Mouse (Mus musculus) embryonic facial prominence, embryonic 10.5 days (tissue): Measurements from ENCODE around the gene Fgfr2. TPM values are rescaled to one million over a fixed set of nuclear protein-coding genes. Genes with fewer than 3 reads are reported as not detected.
A peak's percentile ranks its signal among the peaks of the same experiment; 100 is the strongest.
"Not testable (repeated sequence)": the region's sequence is repeated elsewhere in the genome, so short reads cannot be mapped to it uniquely, and the experiment has no call there.

Experiments used
- DNase-seq: peaks from one replicate; pipeline ENCODE4 v3.0.0-alpha.2; 2017; ENCODE audit warnings: low spot score
- H3K27ac ChIP-seq: fragments of 300-500 bp; sonication (generic); replicated peaks from 2 replicates; pipeline ENCODE4 v1.5.1; 2016; ENCODE audit warnings: mild to moderate bottlenecking
- H3K27me3 ChIP-seq: fragments of 300-500 bp; sonication (generic); replicated peaks from 2 replicates; pipeline ENCODE4 v1.6.1; 2016; ENCODE audit warnings: low read depth, mild to moderate bottlenecking; ENCODE audit not compliant: poor library complexity, severe bottlenecking
- H3K36me3 ChIP-seq: fragments of 300-500 bp; sonication (generic); replicated peaks from 2 replicates; pipeline ENCODE4 v1.6.1; 2016; ENCODE audit warnings: mild to moderate bottlenecking, moderate library complexity
- H3K4me1 ChIP-seq: fragments of 300-500 bp; sonication (generic); 2 replicates; pipeline ENCODE4 v1.6.1; 2016
- H3K4me3 ChIP-seq: fragments of 300-500 bp; sonication (generic); 2 replicates; pipeline ENCODE4 v1.5.1; 2016; ENCODE audit warnings: mild to moderate bottlenecking, moderate library complexity
- H3K9me3 ChIP-seq: fragments of 300-500 bp; sonication (generic); 2 replicates; pipeline ENCODE4 v1.6.1; 2016; ENCODE audit warnings: mild to moderate bottlenecking
- WGBS: fragments of 180-500 bp; shearing (Covaris S2); methylation state at CpG from one replicate; pipeline ENCODE4 v1.1.7; 2016; 5-methylcytosine and 5-hydroxymethylcytosine counted together
- polyA plus RNA-seq: library from polyadenylated mRNA; unstranded; fragments of >200 nt; fragmentation: Nextera tagmentation; extraction: Ambion mirVana; gene quantifications from 2 replicates; pipeline ENCODE4 v1.2.1, GENCODE M21; 2016

The Fgfr2 gene
- polyA plus RNA-seq, 1 experiment from 2014 or later: 74.3 TPM

DNA sequence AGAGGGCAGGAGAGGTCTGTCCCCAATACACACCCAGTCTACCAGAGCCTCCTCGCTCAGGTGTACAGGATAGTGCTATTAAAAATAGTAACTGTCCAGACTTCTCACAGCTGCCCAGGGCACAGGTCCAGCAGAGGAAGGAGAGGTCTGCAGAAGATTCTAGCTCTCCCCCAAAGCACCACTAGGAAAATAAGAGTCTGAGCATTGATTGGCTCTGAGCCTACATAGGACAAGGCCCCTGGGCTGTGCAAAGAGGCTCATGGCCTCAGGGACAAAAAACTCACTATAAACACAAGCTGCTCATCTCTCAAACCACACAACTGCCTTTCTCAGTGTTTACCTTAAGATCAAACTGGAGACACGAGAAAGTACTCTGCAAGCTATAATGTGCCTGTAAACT is 679.4 kb downstream of the Fgfr2 start:
- H3K27me3 ChIP-seq: peaks cover 6% of the 10 kb centered on the region; the same call in 1 of the 2 replicates
- H3K27ac ChIP-seq: no peak overlapping the region
- no peak for DNase-seq
- H3K36me3 ChIP-seq: no peaks in the 10 kb centered on the region
- no peaks in the 10 kb centered on the region; the same call in 1 of the 2 replicates for H3K4me1 ChIP-seq
- H3K9me3 ChIP-seq: no peaks in the 10 kb centered on the region
- WGBS: 79% methylated on average over 2 of the region's 2 CpGs
- no peak overlapping the region for H3K4me3 ChIP-seq

DNA sequence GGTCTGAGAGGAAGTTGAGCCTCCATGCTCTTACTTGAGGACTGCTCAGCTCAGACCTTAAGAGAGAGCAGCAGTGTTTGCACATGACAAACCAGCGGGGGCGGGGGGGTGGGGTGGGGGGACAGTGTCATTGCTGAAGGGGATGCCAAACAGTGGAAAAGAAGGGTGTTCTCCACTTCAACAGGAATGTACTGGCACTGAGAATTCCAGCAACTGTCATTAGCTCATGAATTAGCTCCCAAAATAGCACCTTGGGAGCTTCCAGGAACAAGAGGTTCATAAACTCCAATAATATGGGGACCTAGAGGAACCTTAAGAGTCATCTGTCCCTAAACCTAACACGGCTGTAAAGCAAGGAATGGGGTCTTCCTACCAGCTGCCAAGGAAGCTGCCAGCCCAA is 680.0 kb downstream of the Fgfr2 start:
- no peak overlapping the region for H3K4me3 ChIP-seq
- H3K27ac ChIP-seq: no peak overlapping the region
- H3K9me3 ChIP-seq: no peaks in the 10 kb centered on the region
- 84% methylated on average over 3 of the region's 3 CpGs for WGBS
- H3K36me3 ChIP-seq: no peaks in the 10 kb centered on the region
- no peak for DNase-seq
- peaks cover 10% of the 10 kb centered on the region; the same call in 1 of the 2 replicates for H3K27me3 ChIP-seq
- peaks cover 4% of the 10 kb centered on the region; the same call in 1 of the 2 replicates for H3K4me1 ChIP-seq

- not testable (repeated sequence) for H3K36me3 ChIP-seq, H3K9me3 ChIP-seq, DNase-seq, H3K4me1 ChIP-seq, H3K4me3 ChIP-seq, H3K27ac ChIP-seq
- peaks cover 10% of the 10 kb centered on the region; the same call in 1 of the 2 replicates for H3K27me3 ChIP-seq
- WGBS: 89% methylated on average over 3 of the region's 3 CpGs
Measured at GRCm38 (mm10) chr7:132442133-132442763, 680.9 kb downstream of the Fgfr2 start.

DNA sequence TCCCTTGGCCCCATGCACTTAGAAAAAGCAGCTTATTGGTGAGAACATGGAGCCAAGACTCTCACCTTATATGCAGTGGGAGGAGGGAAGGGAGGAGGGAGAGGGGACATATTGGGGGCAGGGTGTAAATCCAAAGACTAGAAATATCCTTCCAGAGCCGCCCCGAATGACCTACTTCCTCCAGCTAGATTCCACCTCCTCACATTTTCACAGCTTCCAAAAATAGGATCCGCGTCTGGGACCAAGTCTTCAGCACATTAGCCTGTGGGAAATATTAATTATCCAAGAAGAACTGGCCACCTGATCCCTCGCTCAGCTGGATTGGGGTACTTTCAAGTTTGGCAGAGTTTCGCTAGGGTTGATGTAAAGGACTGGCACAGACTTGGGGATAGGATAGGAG is 683.2 kb downstream of the Fgfr2 start:
- Histone ChIP-seq H3K9me3 (no peaks in the 10 kb centered on the region), H3K27ac (no peak overlapping the region)

GRCm38 (mm10) chr7:132438060-132438459 is 685.1 kb downstream of the Fgfr2 start:
- Histone ChIP-seq H3K27ac (0 out of 2 replicates have a peak overlapping the region, but pooled peaks have one; percentile 6), H3K36me3 (no peaks in the 10 kb centered on the region)

More for the DNA sequence above, 683.2 kb downstream of the Fgfr2 start:
- no peak overlapping the region for H3K4me3 ChIP-seq
- H3K4me1 ChIP-seq: peaks cover 5% of the 10 kb centered on the region; the same call in 1 of the 2 replicates
- no peak for DNase-seq
- peaks cover 7% of the 10 kb centered on the region; the same call in 1 of the 2 replicates for H3K27me3 ChIP-seq
- no peaks in the 10 kb centered on the region for H3K36me3 ChIP-seq
- 94% methylated on average over 6 of the region's 6 CpGs for WGBS

DNA sequence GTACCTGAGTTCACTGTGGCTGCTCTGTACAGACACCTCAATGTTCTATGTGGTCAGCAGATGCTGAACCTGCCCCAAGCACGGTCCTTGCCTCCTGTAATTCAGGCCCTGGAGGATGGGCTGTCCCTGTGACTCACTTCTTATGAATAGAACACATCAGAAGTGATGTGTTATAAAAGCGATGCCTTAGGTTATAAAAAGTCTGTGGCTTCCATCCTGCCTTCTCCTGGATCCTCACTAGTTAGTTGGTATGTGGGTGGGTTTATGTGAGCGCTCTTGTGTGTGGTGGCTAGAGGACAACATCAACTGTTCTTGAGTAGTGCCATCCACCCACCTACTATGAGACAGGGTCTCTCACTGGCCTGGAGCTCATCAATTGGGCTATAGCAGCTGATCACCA is 685.7 kb downstream of the Fgfr2 start:
- H3K9me3 ChIP-seq: no peaks in the 10 kb centered on the region
- WGBS: 91% methylated on average over 3 of the region's 3 CpGs
- H3K27me3 ChIP-seq: peaks cover 7% of the 10 kb centered on the region; the same call in 1 of the 2 replicates

More at GRCm38 (mm10) chr7:132438060-132438459, 685.1 kb downstream of the Fgfr2 start:
- Histone ChIP-seq H3K9me3 (no peaks in the 10 kb centered on the region), H3K4me3 (no peak overlapping the region), H3K4me1 (peaks cover 18% of the 10 kb centered on the region), H3K27me3 (peaks cover 7% of the 10 kb centered on the region; the same call in 1 of the 2 replicates)
- WGBS: 73% methylated on average over 6 of the region's 6 CpGs
- no peak for DNase-seq

DNA sequence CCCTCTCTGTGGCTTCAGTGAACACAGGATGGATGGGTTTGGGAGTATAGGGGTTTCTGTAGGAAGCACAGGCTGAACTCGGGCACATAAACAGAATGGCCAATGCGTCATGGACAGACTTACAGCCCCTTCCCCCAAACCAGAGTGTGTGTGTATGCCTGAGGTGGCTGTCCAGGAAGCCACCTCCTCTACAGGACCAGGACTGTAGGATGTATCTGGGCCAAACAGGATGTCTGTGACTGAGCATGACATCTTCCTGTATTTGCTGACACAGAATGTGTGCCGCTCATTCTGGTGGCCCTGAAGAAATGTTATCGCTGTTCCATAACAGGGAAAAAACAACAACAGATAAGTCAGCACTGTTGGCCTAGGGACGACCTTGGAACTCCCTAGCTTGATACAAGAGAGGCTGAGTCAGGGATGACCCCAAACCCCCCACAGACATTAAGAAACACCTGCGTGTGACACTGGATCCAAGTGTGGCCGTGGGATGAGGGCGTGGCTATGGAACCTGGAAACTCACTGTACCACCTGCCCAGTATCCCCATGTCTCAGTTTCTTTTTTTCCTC is 687.6 kb downstream of the Fgfr2 start:
- Histone ChIP-seq H3K4me1 (peaks cover 18% of the 10 kb centered on the region), H3K9me3 (no peaks in the 10 kb centered on the region), H3K27ac (no peak overlapping the region), H3K27me3 (peaks cover 7% of the 10 kb centered on the region; the same call in 1 of the 2 replicates), H3K36me3 (no peaks in the 10 kb centered on the region), H3K4me3 (no peak overlapping the region)
- WGBS: 82% methylated on average over 8 of the region's 8 CpGs
- DNase-seq: no peak

More for the DNA sequence above, 685.7 kb downstream of the Fgfr2 start:
- Histone ChIP-seq H3K36me3 (no peaks in the 10 kb centered on the region), H3K4me1 (peaks cover 18% of the 10 kb centered on the region), H3K4me3 (no peak overlapping the region), H3K27ac (no peak overlapping the region)
- no peak for DNase-seq

DNA sequence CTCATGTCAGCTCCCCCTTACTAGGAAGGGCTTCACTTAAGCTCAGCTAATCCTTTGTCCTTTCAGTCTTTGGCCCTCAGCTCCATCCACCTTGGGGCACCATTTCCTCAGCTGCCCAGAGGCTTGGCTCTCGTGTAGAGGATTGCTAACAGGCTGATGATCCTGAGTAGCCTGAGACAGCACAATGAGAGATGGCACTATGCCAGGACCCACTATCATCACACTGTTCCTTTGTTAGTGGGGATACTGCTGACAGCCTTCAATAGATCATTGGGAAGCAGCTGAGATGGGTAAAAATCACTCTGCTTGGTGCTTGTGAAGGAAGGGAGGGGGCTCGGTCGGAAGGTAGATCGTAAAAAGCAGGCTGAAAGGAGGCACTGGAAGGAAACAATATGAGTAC is 693.8 kb downstream of the Fgfr2 start:
- DNase-seq: no peak
- Histone ChIP-seq H3K27me3 (no peaks in the 10 kb centered on the region), H3K4me3 (no peak overlapping the region), H3K36me3 (no peaks in the 10 kb centered on the region), H3K4me1 (peaks cover 19% of the 10 kb centered on the region), H3K9me3 (no peaks in the 10 kb centered on the region), H3K27ac (0 out of 2 replicates have a peak overlapping the region, but pooled peaks have one; percentile 7)
- 78% methylated on average over 4 of the region's 4 CpGs for WGBS

GRCm38 (mm10) chr7:132428308-132428707 is 694.8 kb downstream of the Fgfr2 start:
- H3K9me3 ChIP-seq: no peaks in the 10 kb centered on the region
- H3K4me3 ChIP-seq: no peak overlapping the region
- H3K4me1 ChIP-seq: peaks cover 9% of the 10 kb centered on the region; the same call in 1 of the 2 replicates
- 95% methylated on average over 4 of the region's 4 CpGs for WGBS
- no peak for DNase-seq
- no peaks in the 10 kb centered on the region for H3K27me3 ChIP-seq
- no peaks in the 10 kb centered on the region for H3K36me3 ChIP-seq
- no peak overlapping the region for H3K27ac ChIP-seq

- no peaks in the 10 kb centered on the region for H3K9me3 ChIP-seq
- no peak overlapping the region for H3K27ac ChIP-seq
- no peak overlapping the region for H3K4me3 ChIP-seq
- H3K27me3 ChIP-seq: no peaks in the 10 kb centered on the region
- DNase-seq: no peak
- no peaks in the 10 kb centered on the region for H3K36me3 ChIP-seq
- H3K4me1 ChIP-seq: peaks cover 9% of the 10 kb centered on the region; the same call in 1 of the 2 replicates
- 85% methylated on average over 5 of the region's 5 CpGs for WGBS
Measured at GRCm38 (mm10) chr7:132426069-132426468, 697.1 kb downstream of the Fgfr2 start.

GRCm38 (mm10) chr7:132425364-132425999 is 697.7 kb downstream of the Fgfr2 start:
- 67% methylated on average over 11 of the region's 11 CpGs for WGBS
- no peaks in the 10 kb centered on the region for H3K9me3 ChIP-seq
- DNase-seq: no peak
- no peaks in the 10 kb centered on the region for H3K27me3 ChIP-seq
- H3K27ac ChIP-seq: no peak overlapping the region
- H3K36me3 ChIP-seq: no peaks in the 10 kb centered on the region
- H3K4me3 ChIP-seq: no peak overlapping the region
- peaks cover 9% of the 10 kb centered on the region; the same call in 1 of the 2 replicates for H3K4me1 ChIP-seq

- no peak overlapping the region for H3K27ac ChIP-seq
- H3K4me3 ChIP-seq: no peak overlapping the region
- DNase-seq: no peak
- H3K27me3 ChIP-seq: no peaks in the 10 kb centered on the region
- no peaks in the 10 kb centered on the region for H3K36me3 ChIP-seq
- 84% methylated on average over 5 of the region's 5 CpGs for WGBS
- peaks cover 9% of the 10 kb centered on the region; the same call in 1 of the 2 replicates for H3K4me1 ChIP-seq
- H3K9me3 ChIP-seq: no peaks in the 10 kb centered on the region
Measured at GRCm38 (mm10) chr7:132423570-132423969, 699.6 kb downstream of the Fgfr2 start.
